Mouse (Mus musculus) heart, postnatal 0 days (tissue): ENCODE data around the gene Copg2. TPM values are rescaled to one million over a fixed set of nuclear protein-coding genes. Genes with fewer than 3 reads are reported as not detected.

Source experiments
- ATAC-seq: fragments of 200-750 bp; cut with Nextera tagmentation; 2 replicates; pipeline ENCODE4 v1.8.0; 2017; ENCODE audit warnings: low read depth, moderate number of reproducible peaks, moderate library complexity; ENCODE audit not compliant: insufficient read depth
- DNase-seq: peaks from one replicate; pipeline ENCODE4 v3.0.0-alpha.2; 2016; ENCODE audit warnings: low spot score
- H3K27ac ChIP-seq: fragments of 300-500 bp; sonication (generic); 2 replicates; pipeline ENCODE4 v1.5.1; 2014; ENCODE audit warnings: low read depth, mild to moderate bottlenecking
- H3K27me3 ChIP-seq: fragments of 300-500 bp; sonication (generic); 2 replicates; pipeline ENCODE4 v1.6.1; 2014; ENCODE audit warnings: low read length, mixed read lengths; ENCODE audit not compliant: control insufficient read depth, insufficient read depth
- H3K36me3 ChIP-seq: fragments of 300-500 bp; sonication (generic); replicated peaks from 2 replicates; pipeline ENCODE4 v1.6.1; 2014; ENCODE audit warnings: low read length, mixed read lengths; ENCODE audit not compliant: control insufficient read depth, insufficient read depth
- H3K4me1 ChIP-seq: fragments of 300-500 bp; sonication (generic); 2 replicates; pipeline ENCODE4 v1.6.1; 2014; ENCODE audit warnings: antibody characterized with exemption; ENCODE audit not compliant: control insufficient read depth, insufficient read depth
- H3K4me2 ChIP-seq: fragments of 300-500 bp; sonication (generic); 2 replicates; pipeline ENCODE4 v1.6.1; 2014; ENCODE audit warnings: low read depth, mild to moderate bottlenecking, low read length, moderate library complexity
- H3K4me3 ChIP-seq: fragments of 300-500 bp; sonication (generic); 2 replicates; pipeline ENCODE4 v1.5.1; 2014; ENCODE audit warnings: low read depth, low read length
- H3K9ac ChIP-seq: fragments of 300-500 bp; sonication (generic); replicated peaks from 2 replicates; pipeline ENCODE4 v1.6.1; 2014; ENCODE audit warnings: low read depth, low read length, mixed read lengths
- H3K9me3 ChIP-seq: fragments of 300-500 bp; sonication (generic); replicated peaks from 2 replicates; pipeline ENCODE4 v1.6.1; 2016; ENCODE audit warnings: low read length; ENCODE audit not compliant: control insufficient read depth
- CTCF ChIP-seq: IDR thresholded peaks from 2 replicates; pipeline ENCODE4 v1.5.1; 2016; ENCODE audit warnings: antibody characterized with exemption, control low read depth, low read depth
- EP300 ChIP-seq: IDR thresholded peaks from 2 replicates; pipeline ENCODE4 v1.6.1; 2016; ENCODE audit warnings: antibody characterized with exemption, low read depth
- WGBS: fragments of 180-500 bp; shearing (Covaris S2); extraction: QIAGEN DNeasy Blood & Tissue Kit; methylation state at CpG from one replicate; pipeline ENCODE4 v1.1.7; 2014; 5-methylcytosine and 5-hydroxymethylcytosine counted together
- polyA plus RNA-seq: library from polyadenylated mRNA; unstranded; fragments of >200 nt; fragmentation: Nextera tagmentation; extraction: Ambion mirVana; gene quantifications from 2 replicates; pipeline ENCODE4 v1.2.1, GENCODE M21; 2015
- total RNA-seq: library from RNA; depleted of rRNA; stranded (reverse); fragments of >200 nt; gene quantifications from 2 replicates; pipeline ENCODE4 v1.2.3, GENCODE M21; 2014; ENCODE audit warnings: low replicate concordance

Gene Copg2
- total and polyA plus RNA-seq, 2 experiments from 2014 or later = 19.9 to 48.4 TPM

DNA sequence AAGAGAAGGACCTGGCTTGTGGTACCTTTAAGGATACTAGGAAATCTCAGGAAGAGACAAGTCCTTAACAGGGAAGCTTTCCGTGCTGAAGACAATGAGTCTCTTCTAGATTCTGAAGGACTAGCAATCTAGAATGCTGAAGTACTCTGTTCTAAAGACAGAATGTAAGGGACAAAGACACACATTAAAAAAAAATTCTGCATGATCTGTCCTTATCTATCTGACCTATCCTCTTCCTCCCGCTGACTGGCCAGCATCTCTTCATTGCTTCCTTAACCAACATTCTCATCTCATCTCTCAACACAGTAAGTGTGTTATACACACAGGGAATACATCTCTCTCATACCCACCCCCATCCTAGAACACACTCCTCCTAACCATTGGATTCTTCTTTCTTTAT, 18.9 kb upstream of the Copg2 start, which contains the start of gene Tsga13:
Gene Tsga13 (minus strand): TSS at position 101 of the 400 bp plus-strand sequence.
- Histone ChIP-seq H3K9ac (no peak within 1 kb of the TSS), H3K4me1 (no peaks in the 10 kb centered on the region), H3K36me3 (no peaks in the 10 kb centered on the region), H3K27ac (no peak within 1 kb of the TSS), H3K4me2 (no peak within 1 kb of the TSS), H3K9me3 (no peaks in the 10 kb centered on the region), H3K27me3 (no peaks in the 10 kb centered on the region), H3K4me3 (no peak within 1 kb of the TSS)
- 83% methylated on average over 2 of the region's 2 CpGs for WGBS
- TF ChIP-seq CTCF = no peak
- TF ChIP-seq EP300 = no peak
- ATAC-seq (no peak), DNase-seq (no peak)

DNA sequence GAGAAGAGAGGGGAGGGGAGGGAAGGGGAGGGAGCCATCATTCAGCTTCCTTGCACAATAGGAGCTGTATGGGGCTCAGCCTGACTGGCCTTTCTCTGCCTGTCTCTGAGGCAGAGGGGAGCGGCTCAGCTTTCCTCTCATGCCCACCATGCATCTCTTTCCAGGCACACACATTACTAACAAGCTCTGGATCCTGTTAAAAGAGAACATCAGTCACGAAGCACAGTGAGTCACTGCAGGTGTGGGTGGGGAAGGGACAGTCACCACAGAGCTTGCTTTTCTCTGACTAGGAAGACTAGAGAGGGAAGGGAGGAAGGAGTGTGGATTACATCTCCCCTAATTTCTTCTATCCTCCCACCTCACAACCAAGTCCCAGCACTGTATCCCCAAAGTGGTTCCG, 11.4 kb upstream of the Copg2 start:
- H3K4me1 ChIP-seq = no peaks in the 10 kb centered on the region
- no peak for DNase-seq
- H3K9ac ChIP-seq = no peak overlapping the region
- no peak overlapping the region for H3K27ac ChIP-seq
- no peak for TF ChIP-seq CTCF
- no peak for TF ChIP-seq EP300
- no peak for ATAC-seq
- H3K27me3 ChIP-seq = no peaks in the 10 kb centered on the region
- H3K36me3 ChIP-seq = no peaks in the 10 kb centered on the region
- no peaks in the 10 kb centered on the region for H3K9me3 ChIP-seq
- no peak overlapping the region for H3K4me3 ChIP-seq
- 62% methylated on average over 3 of the region's 3 CpGs for WGBS
- H3K4me2 ChIP-seq = no peak overlapping the region

DNA sequence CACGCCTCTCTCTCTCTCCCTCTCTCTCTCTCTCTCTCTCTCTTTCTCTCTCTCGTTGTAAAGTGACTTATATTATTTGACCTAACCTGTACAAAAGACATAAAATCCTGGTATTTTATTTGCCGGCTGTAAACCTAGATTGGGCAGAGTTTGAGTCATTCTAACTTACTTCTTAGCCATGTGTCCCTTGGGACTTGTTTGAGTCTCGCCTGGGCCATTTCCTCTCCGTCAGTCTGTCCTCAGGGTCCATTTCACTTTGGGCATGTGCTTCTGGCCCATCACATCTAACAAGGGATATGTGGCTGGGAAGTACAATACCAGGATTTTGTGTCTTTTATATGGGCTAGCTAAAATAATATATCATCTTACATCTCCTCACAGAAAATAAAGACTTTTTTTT, 8.3 kb upstream of the Copg2 start:
- TF ChIP-seq CTCF (no peak), EP300 (no peak)
- Histone ChIP-seq H3K9me3 (no peaks in the 10 kb centered on the region), H3K27ac (no peak overlapping the region), H3K9ac (no peak overlapping the region), H3K27me3 (no peaks in the 10 kb centered on the region), H3K4me1 (no peaks in the 10 kb centered on the region), H3K4me3 (no peak overlapping the region), H3K36me3 (no peaks in the 10 kb centered on the region), H3K4me2 (no peak overlapping the region)
- no peak for DNase-seq
- 68% methylated on average over 5 of the region's 5 CpGs for WGBS
- no peak for ATAC-seq

DNA sequence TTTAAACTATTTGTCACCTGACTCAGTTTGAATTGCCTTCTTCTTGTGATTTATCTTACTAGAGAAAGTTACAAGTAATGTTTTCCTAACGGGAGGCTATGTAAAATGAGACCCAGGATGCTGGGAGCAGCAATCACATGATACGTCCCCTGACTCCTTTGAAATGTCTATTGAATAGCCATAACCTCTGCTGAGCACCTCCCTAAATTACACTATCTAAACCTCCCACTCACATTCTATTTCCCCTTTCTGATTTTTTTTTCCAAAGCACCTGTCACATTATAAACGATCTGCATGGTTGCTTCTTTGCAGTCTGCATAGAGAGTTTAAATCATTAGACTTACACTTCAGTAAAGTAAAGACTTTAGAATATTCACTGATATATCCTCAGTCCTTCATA, 7.4 kb upstream of the Copg2 start:
- 53% methylated on average over 3 of the region's 3 CpGs for WGBS
- no peaks in the 10 kb centered on the region for H3K4me1 ChIP-seq
- no peak overlapping the region for H3K4me2 ChIP-seq
- no peak for DNase-seq
- no peak overlapping the region for H3K4me3 ChIP-seq
- H3K27ac ChIP-seq = no peak overlapping the region
- H3K9ac ChIP-seq = no peak overlapping the region
- no peak for ATAC-seq
- H3K27me3 ChIP-seq = no peaks in the 10 kb centered on the region
- H3K9me3 ChIP-seq = no peaks in the 10 kb centered on the region
- H3K36me3 ChIP-seq = no peaks in the 10 kb centered on the region
- TF ChIP-seq CTCF (no peak), EP300 (no peak)

DNA sequence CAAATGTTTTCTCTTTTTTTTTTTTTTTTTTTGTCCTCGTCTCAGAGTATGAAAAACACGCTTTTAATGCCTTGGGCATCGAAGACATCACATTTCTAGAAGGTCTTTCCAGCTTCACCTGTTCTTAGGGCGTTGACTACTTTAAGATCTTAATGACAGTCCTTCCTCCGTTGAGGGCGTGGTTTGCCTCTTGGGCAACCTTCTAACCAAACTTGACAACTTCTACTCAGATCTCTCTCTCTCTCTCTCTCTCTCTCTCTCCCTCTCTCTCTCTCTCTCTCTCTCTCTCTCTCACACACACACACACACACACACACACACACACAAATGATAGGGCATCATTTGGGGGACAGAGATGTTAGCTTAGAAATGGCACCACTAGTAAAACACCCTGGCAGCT, 926 bp upstream of the Copg2 start:
- ATAC-seq = no peak

DNA sequence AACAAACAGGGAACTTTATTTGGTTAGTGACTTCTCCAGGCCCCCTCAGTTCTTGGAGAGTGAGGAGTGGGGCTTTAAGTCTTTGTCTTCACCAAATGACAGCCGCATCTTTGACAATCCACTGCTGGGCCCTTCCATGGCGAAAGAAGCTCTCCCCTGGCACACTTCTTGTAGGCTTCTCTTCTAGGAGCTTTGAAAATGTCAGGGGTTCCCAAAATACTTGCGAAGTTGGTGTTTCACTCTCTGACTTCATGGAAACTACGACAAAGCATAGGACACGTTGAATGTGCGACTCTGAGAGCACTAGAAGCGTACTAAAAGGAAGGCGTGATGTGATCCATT, 363 bp upstream of the Copg2 start:
- Histone ChIP-seq H3K4me3 (peak overlapping the region; percentile 88), H3K27ac (peak overlapping the region; percentile 96)
- DNase-seq = peak; percentile 13

More for the DNA sequence above, 926 bp upstream of the Copg2 start:
- Histone ChIP-seq H3K27me3 (no peaks in the 10 kb centered on the region), H3K36me3 (no peaks in the 10 kb centered on the region; the same call in 1 of the 2 replicates), H3K9me3 (no peaks in the 10 kb centered on the region), H3K4me3 (no peak overlapping the region), H3K9ac (peak overlapping the region; percentile 92; the same call in 1 of the 2 replicates), H3K4me1 (peaks cover 5% of the 10 kb centered on the region; the same call in 1 of the 2 replicates), H3K4me2 (peak overlapping the region; percentile 55; the same call in 1 of the 2 replicates), H3K27ac (no peak overlapping the region)
- WGBS = 69% methylated on average over 6 of the region's 6 CpGs
- no peak for TF ChIP-seq CTCF
- TF ChIP-seq EP300 = no peak
- DNase-seq = no peak

More for the DNA sequence above, 363 bp upstream of the Copg2 start:
- TF ChIP-seq CTCF (no peak), EP300 (no peak)
- Histone ChIP-seq H3K9ac (peak overlapping the region; percentile 92), H3K36me3 (no peaks in the 10 kb centered on the region; the same call in 1 of the 2 replicates), H3K4me1 (peaks cover 5% of the 10 kb centered on the region; the same call in 1 of the 2 replicates), H3K27me3 (no peaks in the 10 kb centered on the region), H3K4me2 (peak overlapping the region; percentile 55), H3K9me3 (no peaks in the 10 kb centered on the region)
- ATAC-seq = no peak
- WGBS = 15% methylated on average over 8 of the region's 8 CpGs
